Mouse (Mus musculus): ENCODE data around the gene Trim17.

DNA sequence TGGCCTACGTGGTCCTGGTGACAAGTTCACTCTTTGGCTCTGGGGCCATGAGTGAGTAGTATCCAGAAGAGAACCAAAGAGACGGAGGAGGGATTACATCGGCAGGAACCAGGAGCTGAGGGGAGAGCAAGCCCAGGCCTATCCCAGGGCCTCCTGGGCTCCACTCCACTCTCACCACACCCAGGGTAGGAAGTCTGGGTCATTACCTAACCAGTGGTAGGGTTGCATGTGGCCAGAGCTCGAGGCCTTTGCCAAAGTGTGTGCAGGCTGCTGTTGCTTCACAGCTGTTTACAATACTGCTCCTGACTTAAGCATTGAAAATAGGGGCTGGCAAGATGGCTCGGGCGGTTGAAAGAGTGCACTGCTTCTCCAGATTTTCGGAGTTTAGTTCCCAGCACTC lies 25.2 kb downstream of the Trim17 start:
- TF ChIP-seq CTCF (conservative IDR thresholded peaks at IDR 0.05; ENCODE audit: low read length) (no peak), POU5F1 (IDR thresholded peaks at IDR 0.05; ENCODE audit: borderline replicate concordance, low read length) (no peak)

Measured in E14TG2a.4 (cell line).